Mouse (Mus musculus): Measurements from ENCODE around the gene Imp4. TPM values are rescaled to one million over a fixed set of nuclear protein-coding genes. Genes with fewer than 3 reads are reported as not detected.

Imp4 gene
- total RNA-seq, 1 experiment from 2014 or later, result 33.8 TPM

GRCm38 (mm10) chr1:34459284-34460060 is 19.8 kb downstream of the Imp4 start, which contains the start of gene Ptpn18:
Gene Ptpn18 (plus strand): TSS chr1:34459762.
- ATAC-seq (replicated peaks; ENCODE audit: low read depth, poor library complexity, severe bottlenecking), result peak; percentile 78

GRCm38 (mm10) chr1:34460061-34460441 is 20.4 kb downstream of the Imp4 start:
- peak; percentile 34 for ATAC-seq (replicated peaks; ENCODE audit: low read depth, poor library complexity, severe bottlenecking)

- peak; percentile 31 for ATAC-seq (replicated peaks; ENCODE audit: low read depth, poor library complexity, severe bottlenecking)
These were observed 23.1 kb downstream of the Imp4 start for GRCm38 (mm10) chr1:34462766-34463165.

- ATAC-seq (replicated peaks; ENCODE audit: low read depth, poor library complexity, severe bottlenecking), result peak; percentile 40
These were observed 24.7 kb downstream of the Imp4 start for GRCm38 (mm10) chr1:34464310-34464817.

- peak; percentile 33 for ATAC-seq (replicated peaks; ENCODE audit: low read depth, poor library complexity, severe bottlenecking)
These were observed 25.8 kb downstream of the Imp4 start for GRCm38 (mm10) chr1:34465445-34465844.

- peak; percentile 11; the same call in 1 of the 2 replicates for ATAC-seq (replicated peaks; ENCODE audit: low read depth, poor library complexity, severe bottlenecking)
These were observed 28.4 kb downstream of the Imp4 start for GRCm38 (mm10) chr1:34468051-34468450.

- no peak for ATAC-seq (replicated peaks; ENCODE audit: low read depth, poor library complexity, severe bottlenecking)
These were observed 28.8 kb downstream of the Imp4 start for GRCm38 (mm10) chr1:34468500-34468899.

- no peak for ATAC-seq (replicated peaks; ENCODE audit: low read depth, poor library complexity, severe bottlenecking)
These were observed 30.1 kb downstream of the Imp4 start for GRCm38 (mm10) chr1:34469801-34470200.

GRCm38 (mm10) chr1:34472427-34473300 is 33.0 kb downstream of the Imp4 start:
- peak; percentile 85 for ATAC-seq (replicated peaks; ENCODE audit: low read depth, poor library complexity, severe bottlenecking)

- peak; percentile 37 for ATAC-seq (replicated peaks; ENCODE audit: low read depth, poor library complexity, severe bottlenecking)
These were observed 39.4 kb downstream of the Imp4 start for GRCm38 (mm10) chr1:34478891-34479655.

- peak; percentile 30; the same call in 1 of the 2 replicates for ATAC-seq (replicated peaks; ENCODE audit: low read depth, poor library complexity, severe bottlenecking)
These were observed 41.1 kb downstream of the Imp4 start for GRCm38 (mm10) chr1:34480801-34481200.

- peak; percentile 11 for ATAC-seq (replicated peaks; ENCODE audit: low read depth, poor library complexity, severe bottlenecking)
These were observed 42.4 kb downstream of the Imp4 start for GRCm38 (mm10) chr1:34481920-34482669.

- peak; percentile 62 for ATAC-seq (replicated peaks; ENCODE audit: low read depth, poor library complexity, severe bottlenecking)
These were observed 44.8 kb downstream of the Imp4 start for GRCm38 (mm10) chr1:34484470-34484869.

- ATAC-seq (replicated peaks; ENCODE audit: low read depth, poor library complexity, severe bottlenecking), result peak; percentile 70
These were observed 46.0 kb downstream of the Imp4 start for GRCm38 (mm10) chr1:34485461-34486188.

- no peak for ATAC-seq (replicated peaks; ENCODE audit: low read depth, poor library complexity, severe bottlenecking)
These were observed 47.7 kb downstream of the Imp4 start for GRCm38 (mm10) chr1:34487383-34487782.

- peak; percentile 16; the same call in 1 of the 2 replicates for ATAC-seq (replicated peaks; ENCODE audit: low read depth, poor library complexity, severe bottlenecking)
These were observed 50.3 kb downstream of the Imp4 start for GRCm38 (mm10) chr1:34489852-34490541.

- no peak for ATAC-seq (replicated peaks; ENCODE audit: low read depth, poor library complexity, severe bottlenecking)
These were observed 51.8 kb downstream of the Imp4 start for GRCm38 (mm10) chr1:34491480-34491879.
